Mouse (Mus musculus) gonadal fat pad, adult 2 months (tissue): ENCODE results near the gene 5031439G07Rik. TPM values are rescaled to one million over a fixed set of nuclear protein-coding genes. Genes with fewer than 3 reads are reported as not detected.

Source experiments
- polyA plus RNA-seq: library from polyadenylated mRNA; depleted of rRNA; stranded (reverse); fragments of >200 nt; gene quantifications from 2 replicates; pipeline ENCODE4 v1.2.3, GENCODE M21; 2012; rRNA removed

5031439G07Rik gene
- polyA plus RNA-seq, 1 experiment: 18.6 TPM

Other genes starting within 250 kb of the 5031439G07Rik start
- 1.5 and 2.8 TPM in 2 replicates for gene Phf21b, start 132.5 kb downstream of the 5031439G07Rik start, polyA plus RNA-seq
- 0.23 and 0.32 TPM in 2 replicates for gene Gm29666, start 68.5 kb downstream of the 5031439G07Rik start, polyA plus RNA-seq
- gene Nup50, start 65.1 kb downstream of the 5031439G07Rik start, polyA plus RNA-seq: 6.7 and 9.6 TPM in 2 replicates
- gene Upk3a, start 28.6 kb upstream of the 5031439G07Rik start, polyA plus RNA-seq: 0.82 and 1.7 TPM in 2 replicates
- 13.1 and 13.6 TPM in 2 replicates for gene Fam118a, start 40.4 kb upstream of the 5031439G07Rik start, polyA plus RNA-seq
- 0.09 TPM in 1 of 2 replicates, not detected in the other for gene Smc1b, start 143.4 kb upstream of the 5031439G07Rik start, polyA plus RNA-seq
- 0.08 and 0.33 TPM in 2 replicates for gene Ribc2, start 143.5 kb upstream of the 5031439G07Rik start, polyA plus RNA-seq
- 50.4 and 78.5 TPM in 2 replicates for gene Fbln1, start 217.4 kb upstream of the 5031439G07Rik start, polyA plus RNA-seq